Mouse (Mus musculus): ENCODE measurements at regions not wholly inside any gene's neighbourhood (a gene's known extent, or its start where the extent isn't known, plus 50 kb on each side); places are given as distances from the start of the nearest gene placed in this dataset.

GRCm38 (mm10) chr7:51347521-51347920, 163.3 kb upstream of the Ano5 start:
- Histone ChIP-seq H3K4me3 (ENCODE audit: low read depth, low read length) (no peak overlapping the region), H3K4me1 (ENCODE audit: control insufficient read depth, insufficient read depth, low read length) (no peaks in the 10 kb centered on the region), H3K4me2 (ENCODE audit: low read length) (no peak overlapping the region), H3K27ac (ENCODE audit: low read depth, low read length) (no peak overlapping the region), H3K27me3 (replicated peaks; ENCODE audit: control insufficient read depth, insufficient read depth, low read length) (no peaks in the 10 kb centered on the region), H3K9ac (ENCODE audit: low read length) (no peak overlapping the region), H3K36me3 (ENCODE audit: control insufficient read depth, insufficient read depth, low read length) (no peaks in the 10 kb centered on the region), H3K9me3 (replicated peaks; ENCODE audit: control insufficient read depth, low read length) (no peaks in the 10 kb centered on the region)
- 89% methylated on average over 3 of the region's 3 CpGs for WGBS
- DNase-seq (ENCODE audit: low spot score), result no peak
- no peak for ATAC-seq

GRCm38 (mm10) chr7:51360134-51360533, 150.7 kb upstream of the Ano5 start:
- DNase-seq (ENCODE audit: low spot score) (no peak), ATAC-seq (no peak)
- Histone ChIP-seq H3K4me3 (ENCODE audit: low read depth, low read length) (no peak overlapping the region), H3K36me3 (ENCODE audit: control insufficient read depth, insufficient read depth, low read length) (no peaks in the 10 kb centered on the region), H3K9me3 (replicated peaks; ENCODE audit: control insufficient read depth, low read length) (no peaks in the 10 kb centered on the region), H3K9ac (ENCODE audit: low read length) (no peak overlapping the region), H3K27ac (ENCODE audit: low read depth, low read length) (no peak overlapping the region), H3K27me3 (replicated peaks; ENCODE audit: control insufficient read depth, insufficient read depth, low read length) (no peaks in the 10 kb centered on the region), H3K4me1 (ENCODE audit: control insufficient read depth, insufficient read depth, low read length) (no peaks in the 10 kb centered on the region), H3K4me2 (ENCODE audit: low read length) (no peak overlapping the region)
- WGBS, result 92% methylated on average over 3 of the region's 3 CpGs

GRCm38 (mm10) chr7:51377584-51377983, 133.2 kb upstream of the Ano5 start:
- H3K4me3 ChIP-seq (ENCODE audit: low read depth, low read length), result no peak overlapping the region
- no peak for ATAC-seq
- WGBS, result 65% methylated on average over 1 of the region's 1 CpGs

More at GRCm38 (mm10) chr7:51377584-51377983, 133.2 kb upstream of the Ano5 start:
- H3K27me3 ChIP-seq (replicated peaks; ENCODE audit: control insufficient read depth, insufficient read depth, low read length), result no peaks in the 10 kb centered on the region
- no peaks in the 10 kb centered on the region for H3K36me3 ChIP-seq (ENCODE audit: control insufficient read depth, insufficient read depth, low read length)
- no peak for DNase-seq (ENCODE audit: low spot score)
- H3K9ac ChIP-seq (ENCODE audit: low read length), result no peak overlapping the region
- H3K4me1 ChIP-seq (ENCODE audit: control insufficient read depth, insufficient read depth, low read length), result no peaks in the 10 kb centered on the region
- H3K27ac ChIP-seq (ENCODE audit: low read depth, low read length), result no peak overlapping the region
- no peak overlapping the region for H3K4me2 ChIP-seq (ENCODE audit: low read length)
- no peaks in the 10 kb centered on the region for H3K9me3 ChIP-seq (replicated peaks; ENCODE audit: control insufficient read depth, low read length)

Measured in forebrain, embryonic 14.5 days (tissue).